Mouse (Mus musculus) layer of hippocampus, postnatal 14 days (tissue): ENCODE data around the gene Cpne6. TPM values are rescaled to one million over a fixed set of nuclear protein-coding genes. Genes with fewer than 3 reads are reported as not detected.

Experiments
- DNase-seq, 2 experiments: peaks; one replicate each; pipeline ENCODE4 v3.0.0; 2021 to 2022; ENCODE audit warnings: low spot score in 2 of 2, mixed read lengths in 1 of 2
- long read RNA-seq, 2 experiments: library from polyadenylated mRNA; stranded (forward); transcript quantifications; one replicate each; pipeline ENCODE4 v2.0.0; 2021
- total RNA-seq, 2 experiments: library from RNA; stranded (reverse); gene quantifications; 2 replicates each; pipeline ENCODE4 v1.2.3; 2021

The Cpne6 gene
- 100 to 1,000 TPM; 544 to 545 TPM for total RNA-seq
- long read RNA-seq, experiment 1, transcript Cpne6-203 (17 exons, 2,178 nt), result minor isoform, 17 of 977 reads
- long read RNA-seq, experiment 1, transcript Cpne6-201 (17 exons, 2,201 nt), result major isoform, 218 of 977 reads
- long read RNA-seq, experiment 1, partial matches to known transcripts, result 594 of 977 reads
- long read RNA-seq, experiment 1, other reads (novel, unspliced or antisense), result 138 of 977 reads
- long read RNA-seq, experiment 2, transcript Cpne6-201 (17 exons, 2,201 nt), result major isoform, 309 of 1,253 reads
- long read RNA-seq, experiment 2, transcript Cpne6-202 (17 exons, 2,004 nt), result minor isoform, 7 of 1,253 reads
- long read RNA-seq, experiment 2, transcript Cpne6-203 (17 exons, 2,178 nt), result minor isoform, 22 of 1,253 reads
- long read RNA-seq, experiment 2, partial matches to known transcripts, result 133 of 1,253 reads
- long read RNA-seq, experiment 2, other reads (novel, unspliced or antisense), result 775 of 1,253 reads

- no peak for DNase-seq
These were observed at the start of gene Cpne6 for GRCm38 (mm10) chr14:55510125-55510731. TSS of gene Cpne6 (plus strand) at chr14:55510445.

DNA sequence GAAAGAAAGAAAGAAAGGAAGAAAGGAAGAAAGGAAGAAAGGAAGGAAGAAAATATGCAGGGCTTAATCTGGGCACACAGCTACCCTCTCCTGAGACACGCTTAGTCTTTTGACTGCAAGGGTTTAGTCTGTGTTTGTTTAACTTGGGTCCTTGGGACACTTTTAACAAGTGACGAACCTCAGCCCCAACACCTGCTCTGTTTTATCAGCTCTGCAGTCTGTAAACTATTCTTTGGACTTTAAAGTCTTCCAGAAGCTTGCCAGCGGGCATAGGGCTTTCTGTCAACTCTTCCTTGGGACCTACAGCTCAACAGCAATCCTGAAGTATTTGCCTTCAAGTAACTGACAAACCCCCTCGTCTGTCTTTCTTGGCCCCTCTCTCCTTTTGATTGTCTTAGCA lies 48.5 kb upstream of the Cpne6 start:
- DNase-seq, result no peak

DNA sequence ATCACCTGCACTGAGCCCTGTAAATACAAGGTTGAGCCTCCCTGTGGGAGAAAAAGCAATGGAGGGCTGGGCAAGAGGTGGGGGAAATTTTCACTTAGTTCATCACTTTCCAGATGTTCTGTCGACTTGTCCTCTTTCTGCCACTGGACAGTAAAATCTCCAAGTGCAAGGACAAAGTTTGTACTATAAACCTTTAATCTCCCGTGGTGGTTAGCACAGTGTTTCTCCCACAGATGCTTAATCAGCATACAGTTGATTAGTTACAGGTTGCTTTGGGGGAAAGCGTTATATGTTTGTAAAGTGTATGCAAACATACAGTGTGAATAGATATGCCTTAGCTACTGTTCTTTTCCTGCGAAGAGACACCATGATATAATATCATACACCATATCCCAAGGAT lies 43.8 kb upstream of the Cpne6 start:
- DNase-seq, result no peak

DNA sequence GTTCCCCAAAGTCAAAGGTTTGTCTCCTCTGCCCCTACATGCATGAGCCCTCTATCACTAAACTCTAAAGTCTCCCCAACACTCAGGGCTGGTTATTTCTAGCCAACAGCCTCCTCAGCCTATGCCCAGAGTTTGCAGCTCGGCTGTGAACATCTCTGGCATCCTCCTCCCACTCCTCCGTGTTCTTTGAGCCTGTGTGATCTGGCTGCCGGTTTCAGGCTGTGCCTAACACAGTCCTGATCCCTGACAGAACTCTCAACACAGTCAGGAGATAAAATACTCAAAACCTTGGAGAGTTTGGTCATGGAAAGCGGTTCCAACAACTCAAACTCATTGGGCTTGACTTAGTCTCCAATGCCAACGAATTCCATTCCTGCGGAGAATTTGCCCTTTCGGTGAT lies 43.1 kb upstream of the Cpne6 start:
- no peak for DNase-seq

DNA sequence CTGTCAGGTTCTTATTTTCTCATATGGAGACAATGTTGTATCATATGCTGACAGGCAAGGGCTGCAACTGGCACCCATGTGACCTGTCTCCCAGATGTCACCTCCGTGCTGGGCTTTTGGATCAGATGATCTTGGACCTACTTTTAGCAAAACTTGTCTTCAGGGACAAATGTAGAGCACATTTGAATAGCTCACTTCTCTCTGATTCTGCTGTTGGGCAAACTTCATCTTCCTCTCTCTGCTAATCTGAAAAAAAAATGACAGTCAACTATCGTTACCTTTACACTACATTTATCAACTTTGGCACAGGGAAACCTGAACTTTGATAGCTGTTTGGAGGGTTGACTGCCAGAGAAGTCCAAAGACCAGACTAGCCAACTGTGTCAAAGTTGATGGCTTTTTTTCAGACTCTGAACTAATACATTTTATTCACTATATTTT lies 41.9 kb upstream of the Cpne6 start:
- no peak for DNase-seq

GRCm38 (mm10) chr14:55469041-55469440 lies 41.2 kb upstream of the Cpne6 start:
- no peak for DNase-seq

- no peak for DNase-seq
These were observed 40.4 kb upstream of the Cpne6 start for GRCm38 (mm10) chr14:55469821-55470220.

GRCm38 (mm10) chr14:55470806-55471205 lies 39.4 kb upstream of the Cpne6 start:
- DNase-seq, result no peak

GRCm38 (mm10) chr14:55475654-55476053 lies 34.6 kb upstream of the Cpne6 start:
- no peak for DNase-seq

DNA sequence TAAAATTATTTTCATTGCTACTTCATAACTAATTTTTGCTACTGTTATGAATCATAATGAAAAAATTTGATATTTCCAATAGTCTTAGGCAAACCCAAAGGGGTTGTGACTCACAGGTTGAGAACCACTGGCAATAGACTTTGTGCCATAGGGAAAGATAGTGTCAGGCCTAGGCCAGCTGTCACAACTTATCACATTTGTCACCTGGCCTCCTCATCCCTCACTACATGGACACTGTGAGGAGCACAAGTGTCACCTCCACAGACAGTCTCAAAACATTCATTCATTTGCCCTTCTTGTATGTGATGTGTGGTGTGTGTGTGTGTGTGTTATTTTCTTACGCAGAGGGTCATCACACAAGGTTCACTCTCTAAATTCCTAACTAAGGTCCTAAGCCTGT lies 32.8 kb upstream of the Cpne6 start:
- no peak for DNase-seq

GRCm38 (mm10) chr14:55477829-55478228 lies 32.4 kb upstream of the Cpne6 start:
- no peak for DNase-seq

GRCm38 (mm10) chr14:55478651-55479599 lies 31.3 kb upstream of the Cpne6 start, which contains the start of gene Dhrs4:
TSS of gene Dhrs4 (plus strand) at chr14:55478758.
- peak; percentile 66 to 77 for DNase-seq

GRCm38 (mm10) chr14:55479629-55480028 lies 30.6 kb upstream of the Cpne6 start:
- DNase-seq, result no peak

DNA sequence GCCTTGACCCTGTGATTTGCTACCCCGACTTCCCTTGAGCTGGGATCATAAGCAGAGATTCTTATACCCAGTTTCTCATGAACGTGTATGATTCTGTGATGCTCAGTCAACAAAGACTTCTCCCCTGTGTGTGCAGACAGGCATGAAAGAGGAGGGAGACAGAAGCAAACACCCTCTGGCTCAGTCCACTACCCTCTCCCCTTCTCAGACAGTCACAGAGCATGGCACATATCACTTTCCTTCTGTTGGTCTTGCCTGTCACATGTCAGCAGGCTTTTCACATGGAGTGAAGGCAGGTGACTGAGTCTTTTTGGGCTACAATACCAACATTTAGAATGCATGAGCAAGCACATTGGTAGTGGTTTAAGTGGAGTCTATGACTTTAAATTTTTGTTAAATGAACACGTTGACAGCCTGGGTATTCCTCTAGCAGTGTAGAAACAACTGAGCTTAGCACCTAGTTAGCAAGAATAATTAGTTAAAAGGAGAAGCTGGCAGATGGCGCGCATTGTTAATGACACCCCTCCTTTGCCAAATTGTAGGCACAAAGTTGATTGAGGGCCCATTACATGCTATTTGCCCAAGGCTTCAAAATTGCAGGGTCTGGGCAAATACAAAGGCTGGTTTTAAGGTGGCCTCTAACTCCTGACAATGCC lies 25.7 kb upstream of the Cpne6 start:
- DNase-seq, result peak; percentile 46 to 84

DNA sequence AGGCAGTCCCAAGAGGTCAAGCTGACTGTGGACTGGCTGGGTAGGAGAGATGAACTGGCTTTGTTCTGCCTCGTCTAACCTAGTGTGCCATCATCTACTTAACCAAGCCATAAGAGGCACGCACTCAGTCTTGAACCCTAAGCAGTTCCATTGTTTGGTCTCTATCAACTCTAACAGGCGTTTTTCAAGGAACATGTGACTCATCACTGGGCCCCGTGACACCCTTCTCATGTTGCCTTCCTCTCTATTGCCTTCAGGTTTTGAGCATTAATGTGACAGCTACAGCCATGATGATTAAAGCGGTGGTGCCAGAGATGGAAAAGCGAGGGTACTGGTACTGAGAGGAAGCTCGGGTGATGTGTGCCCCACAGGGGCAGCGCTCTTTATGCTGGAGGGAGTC lies 23.4 kb upstream of the Cpne6 start:
- no peak for DNase-seq

- peak; percentile 83 to 88 for DNase-seq
These were observed 19.7 kb upstream of the Cpne6 start, which contains the start of gene Carmil3 for GRCm38 (mm10) chr14:55490361-55491201. TSS of gene Carmil3 (plus strand) at chr14:55490651.

- peak; percentile 49 to 62 for DNase-seq
These were observed 18.9 kb upstream of the Cpne6 start for GRCm38 (mm10) chr14:55491291-55491833.

DNA sequence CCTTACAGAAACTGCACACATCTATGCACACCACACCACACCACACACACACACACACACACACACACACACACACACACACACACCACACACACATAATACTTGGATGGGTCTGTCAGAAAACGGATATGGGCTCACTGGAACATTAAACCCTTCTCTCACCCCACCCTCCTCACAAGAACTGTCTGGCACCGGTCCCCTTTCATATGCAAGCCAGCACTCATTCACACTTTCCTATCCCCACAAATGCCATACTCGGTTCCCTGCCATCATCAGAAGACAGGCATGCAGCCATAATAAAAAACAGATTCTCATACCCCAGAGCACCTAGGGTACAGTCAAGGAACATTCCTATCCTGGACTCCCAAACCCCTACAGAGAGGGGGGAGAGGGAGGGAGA lies 18.1 kb upstream of the Cpne6 start:
- no peak for DNase-seq

- no peak for DNase-seq
These were observed 14.6 kb upstream of the Cpne6 start for GRCm38 (mm10) chr14:55495509-55496240.
